Mouse (Mus musculus) CH12.LX (cell line): Measurements from ENCODE around the gene Ascc1.

Source experiments
- CTCF ChIP-seq, 2 experiments: IDR thresholded peaks in 1 of 2; conservative IDR thresholded peaks in 1 of 2; 2 replicates each; pipeline ENCODE4 v1.5.1; 2011 to 2012; ENCODE audit warnings: low read depth in 2 of 2, low read length in 2 of 2, improper control_type of control experiment in 1 of 2, inconsistent platforms in 1 of 2, mild to moderate bottlenecking in 1 of 2, moderate library complexity in 1 of 2
- KAT2A ChIP-seq: IDR thresholded peaks from 2 replicates; pipeline ENCODE4 v1.6.1; 2012; ENCODE audit warnings: low read length, improper control_type of control experiment, inconsistent platforms; ENCODE audit not compliant: insufficient replicate concordance
- MAFK ChIP-seq: IDR thresholded peaks from 2 replicates; pipeline ENCODE4 v1.6.1; 2011; ENCODE audit warnings: low read length, improper control_type of control experiment; ENCODE audit not compliant: insufficient replicate concordance
- MYC ChIP-seq: IDR thresholded peaks from 2 replicates; pipeline ENCODE4 v1.6.1; 2011; ENCODE audit warnings: low read depth, mild to moderate bottlenecking, improper control_type of control experiment, low read length
- POLR2A ChIP-seq: IDR thresholded peaks from 2 replicates; pipeline ENCODE4 v1.6.1; 2011; ENCODE audit warnings: low read depth, mild to moderate bottlenecking, improper control_type of control experiment, low read length
- POLR2AphosphoS2 ChIP-seq: IDR thresholded peaks from 2 replicates; pipeline ENCODE4 v1.6.1; 2011; ENCODE audit warnings: low read depth, low read length, improper control_type of control experiment
- SMC3 ChIP-seq: IDR thresholded peaks from 2 replicates; pipeline ENCODE4 v1.6.1; 2011; ENCODE audit warnings: low read depth, low read length, improper control_type of control experiment
- TCF12 ChIP-seq: IDR thresholded peaks from 2 replicates; pipeline ENCODE4 v1.6.1; 2014; ENCODE audit warnings: low read depth, mild to moderate bottlenecking, inconsistent platforms, low read length, improper control_type of control experiment
- USF1 ChIP-seq: IDR thresholded peaks from 2 replicates; pipeline ENCODE4 v1.6.1; 2014; ENCODE audit warnings: low read depth, mild to moderate bottlenecking, inconsistent platforms, low read length, improper control_type of control experiment
- ZC3H11A ChIP-seq: IDR thresholded peaks from 2 replicates; pipeline ENCODE4 v1.6.1; 2012; ENCODE audit warnings: low read depth, mild to moderate bottlenecking, inconsistent platforms, low read length, improper control_type of control experiment

DNA sequence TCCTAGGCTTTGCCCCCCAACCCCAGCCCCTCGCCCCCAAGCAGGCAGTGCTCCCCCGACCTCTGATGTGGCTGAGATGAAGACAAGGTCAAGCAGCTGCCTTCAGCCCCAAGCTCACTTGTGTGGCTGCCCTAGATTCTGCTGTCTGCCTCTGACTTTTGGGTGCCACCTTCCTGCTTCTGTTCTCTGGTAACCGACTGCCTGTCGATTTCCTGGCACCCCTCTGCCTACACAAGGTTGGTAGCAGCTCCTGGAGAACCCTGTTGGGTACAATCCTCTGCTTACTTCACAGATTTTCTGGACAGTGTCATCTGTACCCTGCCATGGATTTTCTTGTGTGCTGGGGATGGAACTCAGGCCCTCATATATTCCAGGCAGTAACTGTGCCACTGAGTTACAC, 21.3 kb upstream of the Ascc1 start:
- no peak for TF ChIP-seq MAFK
- no peak for TF ChIP-seq CTCF (conservative IDR thresholded peaks at IDR 0.05 in 1 of 2, IDR thresholded peaks at IDR 0.05 in 1 of 2; ENCODE audit: low read depth in 2 of 2, low read length in 2 of 2)
- TF ChIP-seq ZC3H11A, result no peak
- TF ChIP-seq MYC, result no peak
- no peak for TF ChIP-seq TCF12
- TF ChIP-seq POLR2AphosphoS2, result no peak
- TF ChIP-seq POLR2A, result no peak
- no peak for TF ChIP-seq SMC3
- TF ChIP-seq USF1, result no peak
- no peak for TF ChIP-seq KAT2A
